Mouse (Mus musculus) adrenal gland, postnatal 0 days (tissue): ENCODE measurements around the gene Chadl. TPM values are rescaled to one million over a fixed set of nuclear protein-coding genes. Genes with fewer than 3 reads are reported as not detected.

Source experiments
- polyA plus RNA-seq: library from polyadenylated mRNA; unstranded; fragments of >200 nt; fragmentation: Nextera tagmentation; extraction: Ambion mirVana; gene quantifications from 2 replicates; pipeline ENCODE4 v1.2.1, GENCODE M21; 2015

The Chadl gene
- 4.4 and 8.4 TPM in 2 replicates for polyA plus RNA-seq

GRCm38 (mm10) chr15:81697175-81697574, at the start of gene Chadl:
Gene Chadl (minus strand): TSS chr15:81697287.

GRCm38 (mm10) chr15:81744992-81745600, 48.0 kb upstream of the Chadl start, which contains the start of the genes Zc3h7b and Rangap1:
Gene Zc3h7b (plus strand): TSS chr15:81745057.
Gene Rangap1 (minus strand): TSS chr15:81745530.

GRCm38 (mm10) chr15:81663697-81664561, 33.2 kb downstream of the Chadl start, which contains the start of gene L3mbtl2:
Gene L3mbtl2 (plus strand): TSS chr15:81663889.

Other genes with a start within 250 kb of the Chadl start
- gene Rbx1, start 231.0 kb downstream of the Chadl start, polyA plus RNA-seq, result 552 and 576 TPM in 2 replicates
- 12.5 and 17.4 TPM in 2 replicates for gene Ep300, start 111.9 kb downstream of the Chadl start, polyA plus RNA-seq
- 9.8 and 12.6 TPM in 2 replicates for gene L3mbtl2, start 33.4 kb downstream of the Chadl start, polyA plus RNA-seq
- gene Zc3h7b, start 47.8 kb upstream of the Chadl start, polyA plus RNA-seq, result 15.4 and 19.5 TPM in 2 replicates
- 27.0 and 27.6 TPM in 2 replicates for gene Rangap1, start 48.2 kb upstream of the Chadl start, polyA plus RNA-seq
- 28.3 and 34.4 TPM in 2 replicates for gene Tef, start 105.1 kb upstream of the Chadl start, polyA plus RNA-seq
- 19.7 and 22.3 TPM in 2 replicates for gene Tob2, start 161.5 kb upstream of the Chadl start, polyA plus RNA-seq
- 53.5 and 65.5 TPM in 2 replicates for gene Phf5a, start 174.6 kb upstream of the Chadl start, polyA plus RNA-seq
- 101 and 150 TPM in 2 replicates for gene Aco2, start 175.0 kb upstream of the Chadl start, polyA plus RNA-seq
- 57.3 and 83.5 TPM in 2 replicates for gene Polr3h, start 229.0 kb upstream of the Chadl start, polyA plus RNA-seq
- 31.4 and 48.3 TPM in 2 replicates for gene Csdc2, start 239.5 kb upstream of the Chadl start, polyA plus RNA-seq